Mouse (Mus musculus): ENCODE measurements around the gene Lmo1. TPM values are rescaled to one million over a fixed set of nuclear protein-coding genes. Genes with fewer than 3 reads are reported as not detected.
A peak's percentile ranks its signal among the peaks of the same experiment; 100 is the strongest.

The Lmo1 gene
- polyA plus RNA-seq (2016; fragmentation: Nextera tagmentation; extraction: Ambion mirVana), result 13.6 and 15.1 TPM in 2 replicates

DNA sequence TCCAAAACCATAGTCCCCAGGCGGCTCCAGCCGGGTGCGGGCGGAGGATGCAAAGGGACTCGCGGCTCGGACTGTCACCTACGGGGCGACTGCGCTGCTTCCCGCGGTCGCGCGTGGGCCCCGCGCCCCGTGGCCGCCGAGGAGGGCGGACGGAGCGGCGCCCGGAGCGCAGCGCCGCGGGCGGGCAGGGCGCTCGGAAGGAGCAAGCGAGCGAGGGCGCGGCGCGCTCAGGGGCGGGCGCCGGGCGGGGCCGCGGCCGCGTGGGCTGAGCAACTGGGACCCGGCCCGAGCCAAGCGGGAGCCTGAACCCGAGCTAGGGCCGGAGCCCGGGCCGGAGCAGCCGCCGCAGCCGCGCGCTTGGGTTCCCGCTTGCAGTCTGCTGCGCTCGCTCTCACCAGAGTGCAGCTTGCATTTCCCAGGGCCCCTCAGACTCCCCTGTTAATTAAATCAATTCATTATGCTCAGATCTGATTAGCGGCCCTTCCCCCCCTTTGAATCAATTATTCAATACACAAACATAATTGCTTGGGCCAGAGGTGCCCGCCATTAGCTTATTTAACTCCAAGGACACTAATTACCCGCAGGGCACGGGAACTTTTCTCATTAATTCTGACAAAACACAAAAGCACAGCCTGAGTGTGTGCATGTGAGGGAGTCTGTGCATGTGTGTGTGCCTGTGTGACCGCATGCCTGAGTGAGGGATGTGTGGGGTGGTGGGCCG, at the start of gene Lmo1:
Gene Lmo1 (minus strand): TSS at position 259 of the 721 bp plus-strand sequence.
- Histone ChIP-seq H3K27ac (peak within 1 kb of the TSS; percentile 64), H3K4me3 (replicated peaks) (peak within 1 kb of the TSS; percentile 65), H3K36me3 (no peaks in the 10 kb centered on the region), H3K27me3 (peaks cover 49% of the 10 kb centered on the region), H3K4me2 (peak within 1 kb of the TSS; percentile 96), H3K4me1 (replicated peaks) (peaks cover 28% of the 10 kb centered on the region), H3K9me3 (no peaks in the 10 kb centered on the region), H3K9ac (replicated peaks) (peak within 1 kb of the TSS; percentile 80)
- peak; percentile 54 for ATAC-seq (ENCODE audit: insufficient number of reproducible peaks, insufficient read depth, low FRiP score, low TSS enrichment, low read depth)
- WGBS, result under 1% methylated on average over 67 of the region's 67 CpGs

DNA sequence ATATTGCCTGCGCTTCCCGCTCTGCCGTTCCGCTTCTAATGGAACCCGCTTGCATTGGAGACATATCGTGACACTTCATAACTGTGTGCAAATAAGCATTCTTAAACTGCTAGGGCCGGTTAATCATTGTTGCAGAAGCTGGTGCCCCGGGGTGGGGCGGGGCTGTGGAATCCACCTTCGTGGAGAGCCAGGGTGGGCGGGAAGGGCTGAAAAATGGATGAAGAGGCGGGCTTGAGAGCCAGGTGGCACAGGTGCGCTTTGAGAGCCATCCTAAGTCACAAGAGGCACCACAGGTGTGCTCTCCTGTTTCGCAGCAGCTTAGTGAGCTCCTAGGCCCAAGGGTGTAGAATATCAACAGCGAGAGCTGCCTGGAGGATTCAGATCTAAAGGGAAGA, 46.7 kb upstream of the Lmo1 start:
- Histone ChIP-seq H3K27ac (no peak overlapping the region), H3K9ac (replicated peaks) (no peak overlapping the region), H3K4me1 (replicated peaks) (peaks cover 6% of the 10 kb centered on the region; the same call in 1 of the 2 replicates), H3K27me3 (no peaks in the 10 kb centered on the region), H3K36me3 (no peaks in the 10 kb centered on the region), H3K9me3 (no peaks in the 10 kb centered on the region), H3K4me3 (replicated peaks) (no peak overlapping the region), H3K4me2 (no peak overlapping the region)
- WGBS, result 74% methylated on average over 15 of the region's 15 CpGs
- no peak for ATAC-seq (ENCODE audit: insufficient number of reproducible peaks, insufficient read depth, low FRiP score, low TSS enrichment, low read depth)

DNA sequence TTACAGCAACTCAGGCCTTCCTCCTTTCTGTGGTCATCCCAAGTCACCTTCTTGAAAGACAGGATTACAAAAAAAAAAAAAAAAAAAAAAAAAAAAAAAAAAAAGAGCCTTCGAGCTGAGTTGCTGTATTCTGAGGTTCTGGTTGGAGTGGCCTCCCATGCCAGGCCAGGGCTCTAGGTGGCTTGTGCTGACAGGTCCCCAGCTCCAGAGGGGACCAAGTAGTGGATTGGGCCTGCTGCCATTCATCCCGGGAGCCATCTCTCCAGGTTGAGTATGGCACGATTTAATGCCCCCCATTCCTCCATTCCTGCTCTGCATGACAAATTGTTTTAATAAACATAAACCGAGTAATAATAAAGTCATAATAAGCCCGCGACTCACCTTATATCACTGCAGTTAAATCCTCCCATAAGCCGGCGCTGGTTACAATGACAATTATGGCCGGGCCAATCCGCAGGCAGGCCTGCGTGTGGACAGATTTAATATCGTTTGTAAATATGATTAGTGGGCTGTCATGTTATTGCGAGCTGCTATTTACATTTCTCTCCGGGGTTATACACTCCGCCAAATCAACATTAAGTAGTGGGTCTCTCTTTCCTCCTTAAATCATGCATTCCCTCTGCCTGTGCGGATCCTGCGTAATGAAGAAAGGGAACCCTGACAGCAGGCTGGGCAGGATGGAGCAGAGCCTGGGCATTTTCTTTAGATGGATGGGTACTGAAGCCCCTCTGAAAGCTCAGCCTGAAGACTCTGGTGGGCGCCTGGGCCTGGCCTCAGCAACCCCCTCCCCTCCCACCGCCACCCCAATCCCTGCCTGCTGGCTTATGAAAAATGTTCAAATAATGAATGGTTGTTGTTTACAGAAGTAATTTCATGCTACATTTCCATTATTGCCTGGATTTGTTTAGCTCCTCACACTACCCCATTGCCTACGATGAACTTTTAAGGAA, 46.0 kb upstream of the Lmo1 start:
- WGBS, result 68% methylated on average over 20 of the region's 20 CpGs
- no peaks in the 10 kb centered on the region for H3K36me3 ChIP-seq
- no peak overlapping the region for H3K4me2 ChIP-seq
- H3K4me3 ChIP-seq (replicated peaks), result no peak overlapping the region
- ATAC-seq (ENCODE audit: insufficient number of reproducible peaks, insufficient read depth, low FRiP score, low TSS enrichment, low read depth), result no peak
- H3K27ac ChIP-seq, result no peak overlapping the region
- peaks cover 6% of the 10 kb centered on the region; the same call in 1 of the 2 replicates for H3K4me1 ChIP-seq (replicated peaks)
- no peak overlapping the region for H3K9ac ChIP-seq (replicated peaks)
- no peaks in the 10 kb centered on the region for H3K9me3 ChIP-seq
- no peaks in the 10 kb centered on the region for H3K27me3 ChIP-seq

DNA sequence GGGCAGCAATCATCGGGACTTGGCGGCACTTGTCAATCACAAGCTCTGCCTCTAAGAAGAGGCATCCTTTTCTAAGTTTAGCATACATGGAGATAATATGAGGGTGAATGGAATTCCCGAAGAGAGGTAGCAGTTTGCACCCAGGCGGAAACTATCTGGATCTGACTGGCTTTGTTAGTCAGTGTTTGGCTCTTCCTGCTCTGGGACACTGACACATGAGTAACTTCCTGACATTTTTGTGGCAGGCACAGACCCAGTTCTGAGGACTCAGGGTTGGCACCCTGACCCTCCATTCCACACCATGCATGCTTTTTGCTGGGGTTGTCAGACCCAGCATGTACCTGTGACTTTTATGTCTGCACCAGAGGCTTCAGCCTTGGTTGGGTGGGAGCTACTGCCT, 45.0 kb upstream of the Lmo1 start:
- no peak overlapping the region for H3K27ac ChIP-seq
- no peak overlapping the region for H3K4me2 ChIP-seq
- H3K27me3 ChIP-seq, result no peaks in the 10 kb centered on the region
- H3K4me1 ChIP-seq (replicated peaks), result peaks cover 6% of the 10 kb centered on the region; the same call in 1 of the 2 replicates
- no peak overlapping the region for H3K4me3 ChIP-seq (replicated peaks)
- WGBS, result 87% methylated on average over 4 of the region's 4 CpGs
- no peak overlapping the region for H3K9ac ChIP-seq (replicated peaks)
- no peaks in the 10 kb centered on the region for H3K9me3 ChIP-seq
- no peak for ATAC-seq (ENCODE audit: insufficient number of reproducible peaks, insufficient read depth, low FRiP score, low TSS enrichment, low read depth)
- no peaks in the 10 kb centered on the region for H3K36me3 ChIP-seq

DNA sequence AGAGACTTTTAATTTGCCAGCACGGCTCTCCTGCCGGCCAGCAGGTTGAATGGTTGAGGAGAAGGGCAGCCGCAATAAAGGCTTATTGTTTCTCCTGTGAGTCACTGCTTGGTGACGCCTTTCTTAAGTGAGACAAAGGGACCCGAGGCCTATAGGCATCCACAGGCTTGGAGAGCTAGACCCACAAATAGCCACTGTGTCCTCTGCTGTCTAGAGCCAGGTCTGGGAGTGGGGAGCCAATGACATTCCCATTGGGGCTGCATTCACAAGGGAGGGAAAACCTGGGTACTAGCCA, 43.9 kb upstream of the Lmo1 start:
- WGBS, result 41% methylated on average over 5 of the region's 5 CpGs
- ATAC-seq (ENCODE audit: insufficient number of reproducible peaks, insufficient read depth, low FRiP score, low TSS enrichment, low read depth), result no peak
- Histone ChIP-seq H3K27ac (no peak overlapping the region), H3K4me1 (replicated peaks) (peaks cover 6% of the 10 kb centered on the region; the same call in 1 of the 2 replicates), H3K4me3 (replicated peaks) (no peak overlapping the region), H3K4me2 (no peak overlapping the region), H3K9ac (replicated peaks) (no peak overlapping the region), H3K27me3 (no peaks in the 10 kb centered on the region), H3K36me3 (no peaks in the 10 kb centered on the region), H3K9me3 (no peaks in the 10 kb centered on the region)

DNA sequence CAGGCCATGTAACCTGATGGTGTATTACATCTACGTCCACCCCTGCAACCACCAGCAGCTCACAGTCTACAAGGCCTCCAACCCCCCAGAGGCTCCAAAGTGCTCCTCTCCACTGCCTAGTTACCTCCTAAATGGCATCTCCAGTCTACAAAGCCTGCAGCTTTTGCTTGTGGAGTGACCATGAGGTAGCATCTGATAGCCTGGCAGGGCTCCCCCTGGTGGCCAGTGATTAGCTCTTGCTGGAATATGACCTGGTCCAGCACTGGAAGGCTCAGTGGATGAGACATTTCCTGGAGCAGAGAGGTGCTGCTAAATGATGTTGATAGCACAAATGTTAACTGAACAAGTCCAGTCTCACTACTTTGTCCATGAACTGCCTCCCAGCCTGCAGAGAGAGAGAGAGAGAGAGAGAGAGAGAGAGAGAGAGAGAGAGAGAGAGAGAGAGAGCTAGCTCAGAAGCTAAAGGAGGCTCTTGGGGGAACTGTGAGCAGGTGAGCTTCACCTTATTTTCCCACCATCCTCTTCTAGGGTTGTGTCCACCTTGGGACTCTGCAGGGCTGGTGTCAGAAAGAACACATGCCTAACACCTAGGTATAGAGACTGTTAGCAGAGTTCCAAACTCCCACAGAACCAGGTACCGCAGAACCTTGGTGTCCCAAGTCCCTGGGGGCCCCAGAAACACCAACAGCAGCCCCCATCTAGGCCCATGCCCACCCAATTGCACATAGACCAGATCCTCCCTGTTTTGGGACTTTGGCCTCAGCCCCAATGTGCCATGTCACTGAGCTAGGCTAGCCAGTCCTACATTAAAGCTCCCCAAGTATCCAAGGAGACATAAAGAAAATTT, 43.3 kb upstream of the Lmo1 start:
- Histone ChIP-seq H3K27ac (no peak overlapping the region), H3K4me1 (replicated peaks) (peaks cover 6% of the 10 kb centered on the region; the same call in 1 of the 2 replicates), H3K9me3 (no peaks in the 10 kb centered on the region), H3K27me3 (no peaks in the 10 kb centered on the region), H3K4me3 (replicated peaks) (no peak overlapping the region), H3K9ac (replicated peaks) (no peak overlapping the region), H3K4me2 (no peak overlapping the region), H3K36me3 (no peaks in the 10 kb centered on the region)
- WGBS, result 73% methylated on average over 2 of the region's 2 CpGs
- no peak for ATAC-seq (ENCODE audit: insufficient number of reproducible peaks, insufficient read depth, low FRiP score, low TSS enrichment, low read depth)

DNA sequence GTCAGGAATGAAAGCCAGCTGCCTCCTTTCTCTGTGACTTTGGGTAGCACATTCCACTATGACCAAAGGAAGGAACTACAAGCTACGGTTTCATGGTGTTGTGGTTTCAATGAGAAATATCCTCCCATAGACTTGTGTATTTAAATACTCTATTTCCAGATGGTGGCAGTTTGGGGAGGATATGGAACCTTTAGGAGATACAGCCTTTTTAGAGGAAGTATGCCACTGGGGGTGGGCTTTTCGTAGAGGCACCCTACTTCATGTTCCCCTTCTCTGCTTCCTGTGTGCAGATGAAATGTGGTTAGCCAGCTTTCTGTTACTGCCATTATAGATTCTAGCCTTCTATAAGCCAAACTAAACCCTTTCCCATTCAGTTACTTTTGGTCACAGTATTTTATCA, 34.8 kb upstream of the Lmo1 start:
- Histone ChIP-seq H3K4me1 (replicated peaks) (no peaks in the 10 kb centered on the region), H3K27me3 (no peaks in the 10 kb centered on the region), H3K4me2 (no peak overlapping the region), H3K9me3 (no peaks in the 10 kb centered on the region), H3K36me3 (no peaks in the 10 kb centered on the region), H3K9ac (replicated peaks) (no peak overlapping the region), H3K4me3 (replicated peaks) (no peak overlapping the region), H3K27ac (no peak overlapping the region)
- ATAC-seq (ENCODE audit: insufficient number of reproducible peaks, insufficient read depth, low FRiP score, low TSS enrichment, low read depth), result no peak
- 60% methylated on average over 2 of the region's 2 CpGs for WGBS

DNA sequence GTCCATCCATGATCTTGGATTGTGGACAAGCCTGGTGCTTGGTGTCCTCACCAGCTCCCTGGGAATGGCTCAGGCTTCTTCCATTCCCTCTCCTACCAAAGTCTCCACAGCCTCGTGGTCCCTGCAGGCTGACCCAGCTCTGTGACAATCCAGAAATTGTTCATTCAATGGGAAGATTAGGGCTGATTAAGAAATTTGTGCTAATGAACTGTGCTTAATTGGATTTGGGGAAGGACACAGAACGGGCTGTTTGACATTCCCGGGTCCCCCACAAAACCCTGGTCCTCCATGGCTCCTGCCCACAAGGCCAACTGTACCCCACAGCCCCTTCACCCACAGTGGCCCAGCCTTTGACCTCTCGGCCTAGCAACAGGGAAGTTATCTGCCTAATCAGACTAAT, 32.8 kb upstream of the Lmo1 start:
- ATAC-seq (ENCODE audit: insufficient number of reproducible peaks, insufficient read depth, low FRiP score, low TSS enrichment, low read depth), result no peak
- Histone ChIP-seq H3K4me1 (replicated peaks) (peaks cover 12% of the 10 kb centered on the region; the same call in 1 of the 2 replicates), H3K4me2 (no peak overlapping the region), H3K9me3 (no peaks in the 10 kb centered on the region), H3K4me3 (replicated peaks) (no peak overlapping the region), H3K27ac (no peak overlapping the region), H3K36me3 (no peaks in the 10 kb centered on the region), H3K27me3 (no peaks in the 10 kb centered on the region), H3K9ac (replicated peaks) (no peak overlapping the region)
- 76% methylated on average over 4 of the region's 4 CpGs for WGBS

DNA sequence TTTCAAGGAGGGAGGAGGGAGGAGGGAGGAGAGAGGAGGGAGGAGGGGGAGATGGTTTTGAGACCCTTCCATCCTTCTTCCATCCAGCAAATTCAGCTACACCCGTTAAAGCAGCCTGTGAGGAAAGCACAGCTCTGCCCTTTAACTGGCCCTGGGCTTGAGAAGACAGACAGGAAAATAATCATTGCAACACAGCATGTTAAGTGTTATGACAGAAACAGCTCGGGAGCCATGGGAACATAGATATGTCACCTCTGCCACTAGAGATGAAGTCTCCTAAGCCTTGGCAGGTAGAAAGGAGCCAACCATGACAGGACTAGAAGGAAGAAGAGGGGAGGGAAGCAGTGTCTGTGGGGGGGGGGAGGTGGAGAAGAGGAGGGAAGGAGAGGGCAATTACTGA, 31.4 kb upstream of the Lmo1 start:
- no peaks in the 10 kb centered on the region for H3K9me3 ChIP-seq
- H3K4me1 ChIP-seq (replicated peaks), result peaks cover 12% of the 10 kb centered on the region; the same call in 1 of the 2 replicates
- no peak for ATAC-seq (ENCODE audit: insufficient number of reproducible peaks, insufficient read depth, low FRiP score, low TSS enrichment, low read depth)
- H3K4me2 ChIP-seq, result no peak overlapping the region
- 62% methylated on average over 2 of the region's 2 CpGs for WGBS
- no peaks in the 10 kb centered on the region for H3K27me3 ChIP-seq
- H3K27ac ChIP-seq, result no peak overlapping the region
- no peak overlapping the region for H3K9ac ChIP-seq (replicated peaks)
- H3K36me3 ChIP-seq, result no peaks in the 10 kb centered on the region
- H3K4me3 ChIP-seq (replicated peaks), result no peak overlapping the region

DNA sequence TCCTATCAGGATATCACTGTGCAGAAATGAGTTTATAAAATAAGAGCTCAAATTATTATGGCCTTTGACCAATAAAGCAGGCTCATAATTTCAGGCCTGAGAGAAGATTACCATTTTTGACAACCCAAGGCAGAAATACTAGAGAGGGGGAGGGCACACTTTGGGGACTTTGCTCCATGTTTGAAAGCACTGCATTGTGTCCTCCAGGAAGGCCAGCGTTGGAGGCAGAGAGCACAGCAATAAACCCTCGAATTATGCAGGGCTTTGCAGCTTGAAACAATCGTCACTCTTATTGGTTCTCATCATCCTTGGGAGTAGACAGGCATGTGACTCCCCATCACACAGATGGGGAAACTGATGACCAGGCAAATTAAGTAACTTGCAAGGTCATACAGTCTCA, 28.1 kb upstream of the Lmo1 start:
- no peak overlapping the region for H3K4me2 ChIP-seq
- no peak overlapping the region for H3K4me3 ChIP-seq (replicated peaks)
- H3K27me3 ChIP-seq, result no peaks in the 10 kb centered on the region
- H3K27ac ChIP-seq, result no peak overlapping the region
- peaks cover 16% of the 10 kb centered on the region; the same call in 1 of the 2 replicates for H3K4me1 ChIP-seq (replicated peaks)
- no peak overlapping the region for H3K9ac ChIP-seq (replicated peaks)
- no peak for ATAC-seq (ENCODE audit: insufficient number of reproducible peaks, insufficient read depth, low FRiP score, low TSS enrichment, low read depth)
- H3K9me3 ChIP-seq, result no peaks in the 10 kb centered on the region
- H3K36me3 ChIP-seq, result no peaks in the 10 kb centered on the region
- WGBS, result 33% methylated on average over 3 of the region's 3 CpGs

DNA sequence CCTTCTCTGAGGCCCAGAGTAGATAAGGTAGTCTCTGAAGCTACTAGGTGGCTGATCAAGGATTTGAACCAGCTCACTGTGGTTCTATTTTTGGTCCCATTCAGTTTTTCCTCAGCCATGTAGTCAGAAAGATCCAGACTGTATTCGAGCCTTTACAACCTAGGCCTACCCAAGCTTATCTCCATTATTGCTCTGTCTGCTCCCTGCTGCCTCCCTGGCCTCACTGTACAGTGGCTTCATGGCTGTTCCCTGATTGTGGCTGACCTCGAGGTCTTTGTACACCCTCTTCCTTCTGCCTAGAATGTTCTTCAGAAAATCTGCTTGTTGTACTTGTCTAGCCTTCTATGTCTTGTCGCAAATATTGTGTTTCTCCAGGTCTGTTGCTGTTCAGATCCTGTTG, 25.6 kb upstream of the Lmo1 start:
- Histone ChIP-seq H3K4me1 (replicated peaks) (peaks cover 39% of the 10 kb centered on the region), H3K27ac (no peak overlapping the region), H3K27me3 (no peaks in the 10 kb centered on the region), H3K4me2 (no peak overlapping the region), H3K9ac (replicated peaks) (no peak overlapping the region), H3K36me3 (no peaks in the 10 kb centered on the region), H3K4me3 (replicated peaks) (no peak overlapping the region), H3K9me3 (no peaks in the 10 kb centered on the region)
- WGBS, result 73% methylated on average over 3 of the region's 3 CpGs
- no peak for ATAC-seq (ENCODE audit: insufficient number of reproducible peaks, insufficient read depth, low FRiP score, low TSS enrichment, low read depth)

All from limb, embryonic 12.5 days (tissue).